Mouse (Mus musculus): ENCODE measurements around the gene Slc27a1.
A peak's percentile ranks its signal among the peaks of the same experiment; 100 is the strongest.

Slc27a1 gene

DNA sequence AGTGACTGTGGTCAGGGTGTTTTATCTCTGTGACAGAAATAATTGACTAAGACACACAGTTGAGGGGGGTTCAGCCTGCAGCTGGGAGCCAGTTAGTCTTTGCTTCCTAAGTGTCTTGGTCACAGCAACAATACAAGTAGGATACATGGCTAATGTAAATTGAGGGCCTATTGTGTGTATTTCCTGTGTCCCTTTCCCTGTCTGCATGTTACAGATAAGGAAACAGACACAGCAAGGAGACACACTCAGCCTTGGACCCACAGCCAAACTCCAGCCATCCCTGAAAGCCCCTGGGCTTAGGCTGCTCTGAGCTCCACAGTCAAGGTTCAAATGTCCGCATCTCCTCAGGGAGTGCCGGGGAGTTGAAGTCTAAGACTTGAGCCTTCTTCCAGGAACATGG is 14.0 kb upstream of the Slc27a1 start:
- no peak for DNase-seq (ENCODE audit: low read depth, low spot score)

DNA sequence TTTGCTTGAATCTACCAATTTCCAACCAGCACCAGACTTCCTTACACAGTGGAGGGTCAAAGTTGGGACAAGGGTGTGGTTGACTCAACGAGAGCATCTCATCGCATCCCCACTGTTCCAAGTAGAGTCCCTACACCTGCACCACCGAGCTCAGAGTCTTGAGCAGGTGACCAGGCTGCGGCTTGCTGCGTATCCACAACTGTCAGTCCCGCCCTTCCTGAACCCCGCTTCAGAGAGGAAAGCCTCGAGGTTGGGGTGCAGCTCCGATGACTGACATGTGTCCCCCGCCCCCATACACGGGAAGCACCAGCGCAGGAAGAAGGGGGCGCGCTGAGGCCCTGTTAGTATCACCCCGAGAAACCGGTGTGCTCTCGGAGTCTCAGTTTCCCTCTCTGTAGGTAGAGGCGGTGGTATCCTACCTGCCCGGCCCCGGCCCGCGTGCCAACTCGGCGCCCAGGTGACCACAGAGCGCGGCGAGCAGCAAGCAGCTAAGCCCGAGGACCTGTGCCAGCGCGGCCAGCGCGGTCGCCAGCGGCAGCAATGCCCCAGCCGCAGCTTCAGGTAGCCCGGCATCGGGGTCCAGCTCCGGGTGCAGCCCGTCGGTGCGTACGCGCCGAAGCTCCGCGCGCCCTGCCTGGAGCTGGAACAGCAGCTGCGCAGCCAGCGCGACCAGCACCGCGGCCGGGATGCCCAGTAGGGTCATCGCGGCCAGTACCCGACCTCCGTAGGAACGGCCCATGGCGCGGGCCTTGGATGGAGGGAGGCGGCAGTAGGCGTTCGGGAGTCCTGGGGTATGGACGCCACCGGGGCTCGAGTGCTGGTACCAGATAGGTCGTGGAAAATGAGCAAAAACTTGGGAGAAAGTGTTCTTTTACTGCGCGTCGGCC is 10.4 kb upstream of the Slc27a1 start, which contains the start of gene Tmem221:
Tmem221 (minus strand) TSS at position 801 of the 887 bp plus-strand sequence.
- no peak for DNase-seq (ENCODE audit: low read depth, low spot score)

DNA sequence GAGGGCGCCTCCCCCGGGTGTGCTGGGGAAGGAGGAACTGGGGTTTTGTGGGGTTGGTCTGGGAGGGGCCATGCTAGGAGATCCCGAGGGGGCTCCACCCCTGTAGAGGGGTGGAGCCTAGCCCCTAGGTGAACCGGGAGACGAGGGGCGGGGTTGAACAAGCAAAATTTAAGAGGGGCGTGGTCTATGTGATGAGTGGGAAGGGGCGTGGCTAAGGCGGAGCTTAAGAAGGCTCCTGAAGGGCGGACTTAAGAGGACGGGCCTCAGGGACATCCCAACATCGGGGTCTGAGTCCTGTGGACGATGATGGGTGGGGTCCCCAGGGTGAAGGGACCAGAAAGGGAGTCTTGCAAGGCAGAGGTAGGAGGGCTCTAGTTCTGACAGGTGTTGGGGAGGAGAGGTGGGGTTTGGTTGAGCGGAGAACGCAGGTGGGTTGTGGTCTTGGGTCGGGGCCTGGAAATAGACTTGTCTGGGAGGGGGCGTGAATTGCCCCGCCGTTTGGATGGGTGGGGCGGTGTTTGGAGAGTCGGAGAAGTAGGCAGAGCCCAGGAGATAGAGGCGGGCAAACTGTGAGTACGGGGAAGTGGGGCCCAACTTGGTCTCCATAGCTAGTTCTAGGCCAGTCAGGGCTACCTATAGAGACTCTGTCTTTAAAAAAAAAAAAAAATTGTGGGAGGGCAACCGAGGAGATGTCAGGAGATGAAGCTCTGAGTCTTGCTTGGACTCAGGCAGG is 9.6 kb upstream of the Slc27a1 start:
- DNase-seq (ENCODE audit: low read depth, low spot score): peak; percentile 52

DNA sequence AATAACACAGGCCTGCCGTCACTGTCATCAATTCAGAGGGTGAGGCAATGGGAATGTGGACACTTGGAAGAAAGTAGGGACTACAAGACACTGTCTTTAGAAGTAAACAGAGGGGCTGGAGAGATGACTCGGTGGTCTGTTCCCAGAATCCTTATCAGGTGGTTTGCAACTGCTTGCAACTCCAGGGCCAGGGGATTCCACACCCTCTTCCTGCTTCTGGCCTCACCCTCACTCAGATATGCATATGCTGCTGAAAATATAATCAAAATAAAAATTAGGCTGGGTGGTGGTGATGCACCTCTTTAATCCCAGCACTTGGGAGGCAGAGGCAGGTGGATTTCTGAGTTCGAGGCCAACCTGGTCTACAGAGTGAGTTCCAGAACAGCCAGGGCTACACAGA is 8.6 kb upstream of the Slc27a1 start:
- no peak for DNase-seq (ENCODE audit: low read depth, low spot score)

DNA sequence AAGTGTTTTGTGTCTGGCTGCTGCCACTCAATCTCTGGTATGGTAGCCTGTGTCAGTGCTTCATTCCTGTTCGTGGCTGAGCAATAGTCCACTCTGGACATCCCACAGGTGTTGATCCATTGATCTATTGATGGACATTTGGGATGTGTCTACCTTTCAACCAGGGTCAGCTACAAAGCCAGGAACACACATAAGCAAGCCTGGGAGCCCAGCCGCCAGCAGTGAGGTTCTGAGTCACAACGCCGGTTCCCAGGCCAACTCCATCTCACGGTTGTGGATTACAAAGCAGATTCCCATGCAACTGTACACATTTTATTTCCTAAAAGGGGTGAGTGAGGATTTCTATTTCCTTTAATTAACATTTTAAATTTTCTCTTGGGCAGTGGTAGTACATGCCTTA is 7.9 kb upstream of the Slc27a1 start:
- DNase-seq (ENCODE audit: low read depth, low spot score): no peak

DNA sequence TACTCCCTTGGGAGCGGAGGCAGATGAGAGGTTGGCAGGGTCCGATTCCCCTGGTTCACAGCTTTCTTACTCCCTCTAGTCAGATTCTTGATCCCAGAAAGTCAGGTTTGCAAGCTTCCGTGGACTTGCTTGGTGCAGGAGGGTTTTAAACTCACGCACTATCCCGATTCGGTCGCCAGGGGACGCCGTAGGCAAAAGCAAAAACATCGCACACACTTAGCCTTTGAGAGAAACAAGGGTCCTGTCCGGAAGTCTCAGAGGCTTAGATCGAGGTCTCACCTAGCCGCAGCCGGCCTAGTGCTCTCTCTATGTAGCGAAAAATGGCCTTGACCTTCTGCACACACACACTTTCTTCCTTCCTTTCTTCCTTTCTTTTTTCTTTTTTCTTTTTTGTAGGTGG is 7.3 kb upstream of the Slc27a1 start:
- peak; percentile 92 for DNase-seq (ENCODE audit: low read depth, low spot score)

DNA sequence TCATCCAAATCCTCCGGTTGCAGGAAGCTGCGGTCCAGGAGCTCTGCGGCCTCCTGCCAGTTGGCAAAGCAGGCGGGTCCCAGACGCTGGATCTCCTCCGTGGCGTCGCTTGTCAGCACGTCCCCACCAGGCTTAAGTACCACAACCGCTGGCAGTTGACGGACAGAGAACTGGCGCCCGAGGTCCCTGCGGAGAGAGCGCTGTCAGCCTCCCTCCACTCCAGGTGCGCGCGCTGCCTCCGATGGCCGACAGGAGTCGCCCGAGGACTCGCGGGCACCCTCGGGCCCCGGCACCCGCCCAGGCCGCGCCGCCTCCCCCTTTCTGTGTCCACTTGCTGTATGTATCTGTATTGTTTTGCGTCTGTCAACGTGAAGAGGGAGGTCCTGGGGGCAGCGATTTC is 5.9 kb upstream of the Slc27a1 start:
- DNase-seq (ENCODE audit: low read depth, low spot score): peak; percentile 63

DNA sequence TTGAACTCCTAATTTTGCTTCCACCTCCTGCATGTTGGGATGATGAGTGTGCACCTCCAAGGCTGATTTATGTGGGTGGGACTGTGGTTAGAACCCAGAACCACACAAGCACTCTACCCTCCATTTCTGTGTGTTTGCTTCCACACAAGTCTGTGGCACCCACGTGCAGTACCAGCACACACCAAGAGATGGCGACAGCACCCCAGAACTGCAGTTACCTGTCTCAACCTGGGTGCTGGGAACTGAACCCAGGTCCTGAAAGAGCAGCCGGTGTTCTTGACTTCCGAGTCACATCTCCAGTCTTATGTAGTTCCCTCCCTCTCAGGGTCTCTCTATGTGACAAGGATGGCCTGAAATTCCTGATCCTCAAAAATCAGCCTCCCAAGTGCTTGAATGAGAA is 4.7 kb upstream of the Slc27a1 start:
- DNase-seq (ENCODE audit: low read depth, low spot score): no peak

DNA sequence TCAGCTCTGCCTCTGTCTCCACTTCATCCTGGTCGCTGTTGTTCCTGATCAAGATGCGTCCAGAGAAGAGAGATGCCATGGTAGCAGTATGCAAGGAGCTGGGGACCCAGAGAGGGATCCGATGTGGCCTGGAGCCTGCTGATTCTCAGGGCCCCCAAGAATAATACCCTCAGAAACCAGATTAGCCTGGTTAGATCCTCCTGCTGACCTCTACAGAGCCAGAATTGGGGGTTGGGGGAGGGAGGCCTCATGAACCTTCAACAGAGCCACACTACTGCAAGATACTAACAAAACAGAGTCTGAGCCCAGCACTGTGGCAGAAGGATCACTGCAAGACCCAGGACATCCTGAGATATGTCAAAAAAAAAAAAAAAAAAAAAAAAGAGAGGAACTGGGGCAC is 2.2 kb upstream of the Slc27a1 start, which contains the start of gene Nxnl1:
Nxnl1 (minus strand) TSS at position 101 of the 400 bp plus-strand sequence.
- no peak for DNase-seq (ENCODE audit: low read depth, low spot score)

DNA sequence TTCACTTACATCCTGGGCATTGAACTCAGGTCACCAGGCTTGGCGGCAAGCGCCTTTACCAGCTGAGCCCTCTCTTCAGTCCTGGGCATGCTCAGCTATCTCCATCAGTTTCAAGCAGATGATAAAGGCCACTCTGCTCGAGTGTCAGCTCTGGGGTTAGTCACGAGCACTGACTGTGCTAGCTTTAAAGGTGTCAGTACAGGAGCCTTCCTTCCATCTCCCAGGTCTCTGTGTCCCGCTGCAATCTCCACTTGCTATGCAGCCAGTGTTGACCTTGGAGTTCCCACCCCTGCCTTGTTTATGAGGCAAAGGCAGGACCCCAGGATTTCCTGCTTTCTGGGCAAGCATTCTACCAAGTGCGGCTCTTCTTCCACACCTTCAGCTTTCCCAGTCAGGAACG is 1.1 kb upstream of the Slc27a1 start:
- DNase-seq (ENCODE audit: low read depth, low spot score): no peak

DNA sequence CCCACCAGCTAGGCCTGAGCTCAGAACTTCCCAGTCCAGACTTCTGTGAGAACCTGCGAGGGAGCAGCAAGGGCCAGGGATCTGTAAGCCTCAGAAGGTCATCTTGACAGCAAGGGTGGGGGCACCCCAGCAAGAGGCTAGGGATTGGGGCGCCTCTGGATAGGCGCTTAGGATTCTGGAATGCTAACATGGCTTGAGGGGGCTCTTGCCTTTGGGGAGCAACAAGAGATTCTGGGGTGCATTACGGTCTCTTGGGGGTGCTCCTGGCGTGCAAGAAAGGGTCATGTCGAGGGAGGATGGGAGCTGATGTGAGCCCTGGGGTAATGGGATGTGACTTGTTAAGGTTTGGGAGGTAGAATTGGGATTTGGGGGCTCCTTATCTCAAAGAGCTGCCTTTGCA is 259 bp downstream of the Slc27a1 start:
- no peak for DNase-seq (ENCODE audit: low read depth, low spot score)

DNA sequence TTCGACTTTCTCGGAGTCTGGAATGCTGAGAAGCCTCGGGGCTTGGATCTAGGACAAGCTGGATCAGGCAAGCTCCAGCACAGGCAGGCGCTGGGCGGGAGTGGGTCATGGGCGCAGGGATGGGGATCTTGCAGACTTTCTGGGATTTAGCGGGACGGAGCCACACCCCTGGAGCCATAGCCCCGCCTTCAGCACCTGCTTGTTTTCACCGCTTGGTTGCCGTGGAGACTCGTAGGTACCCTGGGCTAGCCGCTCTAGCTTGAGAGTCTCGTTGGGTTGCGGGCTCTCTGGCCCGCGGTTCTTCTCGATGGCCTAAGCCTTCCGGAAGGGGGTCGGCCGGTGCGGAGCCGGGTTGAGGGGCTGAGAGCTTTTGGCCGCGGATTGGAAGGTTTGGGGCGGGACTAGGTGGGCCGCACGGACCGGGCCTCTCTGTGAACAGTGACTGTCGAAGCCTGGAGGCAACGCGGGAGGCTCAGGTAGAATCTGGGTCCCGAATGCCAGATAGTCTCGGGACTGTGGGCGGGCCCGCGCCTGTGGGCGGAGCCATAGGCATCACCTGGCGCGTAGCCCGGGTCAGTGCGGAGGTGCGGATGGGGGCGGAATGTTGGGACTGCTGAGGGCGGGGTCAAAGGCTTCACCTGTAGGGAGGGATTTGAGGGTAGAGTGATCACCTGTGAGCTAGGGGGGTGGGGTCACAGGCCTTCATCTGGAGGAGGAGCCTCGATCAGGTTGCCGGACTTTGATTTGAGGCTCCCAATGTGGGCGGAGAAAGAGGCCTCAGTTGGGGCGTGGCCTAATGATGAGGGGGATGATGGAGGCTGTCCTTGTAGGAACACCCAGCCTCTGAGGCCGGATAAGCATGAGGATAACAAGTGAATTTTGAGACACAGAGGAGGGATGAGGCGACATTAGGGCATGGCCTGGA is 946 bp downstream of the Slc27a1 start:
- peak; percentile 98 for DNase-seq (ENCODE audit: low read depth, low spot score)

DNA sequence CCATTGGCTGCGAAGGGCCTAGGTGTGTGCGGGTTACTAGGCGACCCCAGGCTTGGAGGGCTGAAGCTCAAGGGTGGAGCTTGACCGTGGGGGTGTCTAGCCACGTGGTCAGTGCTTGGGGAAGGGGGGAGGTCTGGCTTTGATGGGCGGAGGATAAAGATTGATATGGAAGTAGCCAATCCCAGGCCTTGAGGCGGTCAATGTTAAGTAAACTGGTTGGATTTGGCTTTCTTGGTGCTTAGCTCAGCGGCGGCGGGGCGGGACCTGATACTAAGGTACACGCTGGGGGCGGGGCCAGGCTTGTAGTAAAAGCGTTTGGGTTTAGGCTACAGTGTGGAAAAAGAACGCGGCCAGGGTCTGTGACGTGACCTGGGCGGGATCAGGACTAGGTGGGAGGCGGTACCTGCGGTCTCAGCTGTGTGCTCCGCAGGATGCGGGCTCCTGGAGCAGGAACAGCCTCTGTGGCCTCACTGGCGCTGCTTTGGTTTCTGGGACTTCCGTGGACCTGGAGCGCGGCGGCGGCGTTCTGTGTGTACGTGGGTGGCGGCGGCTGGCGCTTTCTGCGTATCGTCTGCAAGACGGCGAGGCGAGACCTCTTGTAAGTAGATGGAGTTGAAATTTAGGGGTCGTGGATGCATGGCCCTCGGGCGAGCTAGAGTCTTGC is 1.7 kb downstream of the Slc27a1 start:
- peak; percentile 99 for DNase-seq (ENCODE audit: low read depth, low spot score)

DNA sequence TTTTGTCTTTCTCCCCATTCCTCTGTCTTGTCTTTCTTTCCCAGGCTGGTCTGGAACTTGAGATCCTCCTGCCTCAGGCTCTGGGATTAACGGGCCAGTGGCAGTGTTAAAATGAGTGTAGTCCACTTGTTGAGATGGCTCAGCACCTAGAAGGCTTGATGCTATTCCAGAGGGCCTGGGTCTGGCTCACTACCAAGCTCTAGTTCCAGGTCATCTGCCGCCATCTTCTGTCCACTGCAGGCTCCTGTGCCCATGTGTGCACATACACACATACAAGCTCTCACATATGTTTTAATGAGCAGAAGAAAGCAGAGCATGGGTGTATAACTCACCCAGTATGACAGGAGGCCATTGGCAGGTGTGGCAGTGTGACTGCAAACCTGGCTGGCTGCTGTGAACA is 3.4 kb downstream of the Slc27a1 start:
- DNase-seq (ENCODE audit: low read depth, low spot score): peak; percentile 48

DNA sequence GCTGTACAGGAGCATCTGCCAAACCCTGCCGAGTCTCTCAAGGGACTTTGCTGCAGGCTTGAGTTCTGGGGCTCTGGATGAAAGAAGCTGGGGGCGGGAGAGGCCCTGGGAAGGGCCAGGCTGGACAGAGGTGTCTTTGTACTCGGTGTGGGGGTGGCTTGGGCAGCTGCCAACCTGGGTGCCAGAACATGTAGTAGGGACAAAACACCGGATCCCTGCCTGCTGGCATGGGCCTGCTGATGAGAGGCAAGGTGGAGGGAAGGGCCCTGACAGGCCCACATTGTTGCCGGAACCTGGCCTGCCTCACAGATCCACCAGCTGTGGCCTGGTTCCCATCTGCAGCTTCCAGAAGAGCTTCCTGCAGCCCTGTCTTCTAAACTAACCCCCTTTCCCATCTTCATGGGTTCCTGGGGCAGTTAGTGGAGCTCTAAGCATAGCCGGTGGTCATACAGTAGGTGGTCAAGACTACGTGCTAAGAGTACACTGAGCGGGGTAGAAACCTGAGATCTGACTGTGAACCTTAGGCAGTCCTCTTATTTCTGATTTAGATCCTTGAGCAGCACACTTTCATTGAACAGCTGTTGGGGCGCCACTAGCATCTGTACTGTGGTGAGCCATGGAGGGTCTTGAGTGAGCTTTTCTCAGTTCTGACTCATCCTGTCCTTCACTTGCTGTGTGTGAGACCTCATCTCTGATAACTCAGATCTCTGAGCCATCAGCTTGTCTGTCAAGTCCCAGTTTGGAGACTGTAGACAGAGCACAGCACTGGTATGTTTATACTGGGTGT is 4.4 kb downstream of the Slc27a1 start:
- DNase-seq (ENCODE audit: low read depth, low spot score): peak; percentile 90

DNA sequence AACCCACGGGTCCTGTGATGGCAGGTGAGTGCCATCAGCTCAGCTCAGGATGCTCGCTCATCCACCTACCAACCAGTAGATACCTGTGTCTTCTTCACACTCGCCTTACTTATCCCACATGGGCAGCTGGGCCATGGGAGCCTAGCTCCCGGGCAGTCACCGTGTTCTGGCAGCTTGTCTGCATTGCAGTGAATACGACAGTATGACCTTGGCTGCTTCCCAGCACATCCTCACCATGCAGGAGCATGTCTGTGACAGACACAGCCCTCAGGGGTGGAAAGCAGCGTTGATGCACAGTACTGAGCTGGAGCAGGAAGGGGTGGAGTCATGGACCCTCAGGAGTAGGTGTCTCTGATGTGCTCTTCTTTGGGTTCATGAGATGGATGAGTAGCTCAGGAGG is 5.7 kb downstream of the Slc27a1 start:
- no peak for DNase-seq (ENCODE audit: low read depth, low spot score)

DNA sequence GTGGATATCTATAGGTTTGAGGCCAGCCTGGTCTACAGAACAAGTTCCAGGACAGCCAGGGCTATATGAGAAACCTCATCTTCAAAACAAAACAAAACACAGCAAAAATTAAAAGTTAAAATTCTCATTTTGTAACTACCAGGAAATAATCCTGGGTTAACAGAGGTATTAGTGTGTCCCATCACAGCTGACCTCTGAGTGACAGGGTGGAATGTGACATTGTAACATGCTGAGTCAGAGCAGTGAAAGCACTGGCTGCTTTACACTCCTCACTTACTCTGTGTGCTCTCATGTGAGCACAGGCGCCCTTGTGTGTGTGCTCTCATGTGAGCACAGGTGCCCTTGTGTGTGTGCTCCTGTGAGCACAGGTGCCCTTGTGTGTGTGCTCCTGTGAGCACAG is 6.3 kb downstream of the Slc27a1 start:
- no peak for DNase-seq (ENCODE audit: low read depth, low spot score)

DNA sequence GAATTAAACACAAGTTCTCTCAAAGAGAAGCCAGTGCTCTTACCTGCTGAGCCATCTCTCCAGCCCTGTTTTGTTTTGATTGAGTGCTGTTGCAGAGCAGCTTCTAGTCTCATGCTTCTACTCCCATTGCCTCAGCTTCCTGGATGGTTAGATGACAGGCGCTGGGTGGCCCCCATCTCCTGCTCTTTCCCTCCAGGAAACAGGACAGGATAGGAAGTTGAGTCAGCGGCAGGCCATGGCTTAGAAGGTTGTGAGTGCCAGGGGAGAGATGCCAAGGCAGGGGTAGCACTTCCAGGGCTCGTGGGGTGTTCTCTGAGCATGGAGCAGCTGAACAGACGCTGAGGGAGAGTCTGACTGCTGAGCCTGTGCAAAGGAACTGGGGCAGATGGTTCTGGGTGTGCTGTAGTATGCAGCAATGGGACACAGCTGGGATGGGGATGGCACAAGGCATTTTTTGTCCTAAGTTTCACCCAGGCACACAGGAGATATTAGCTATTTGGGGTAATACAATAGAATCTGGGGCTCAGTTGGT is 9.2 kb downstream of the Slc27a1 start:
- no peak for DNase-seq (ENCODE audit: low read depth, low spot score)

DNA sequence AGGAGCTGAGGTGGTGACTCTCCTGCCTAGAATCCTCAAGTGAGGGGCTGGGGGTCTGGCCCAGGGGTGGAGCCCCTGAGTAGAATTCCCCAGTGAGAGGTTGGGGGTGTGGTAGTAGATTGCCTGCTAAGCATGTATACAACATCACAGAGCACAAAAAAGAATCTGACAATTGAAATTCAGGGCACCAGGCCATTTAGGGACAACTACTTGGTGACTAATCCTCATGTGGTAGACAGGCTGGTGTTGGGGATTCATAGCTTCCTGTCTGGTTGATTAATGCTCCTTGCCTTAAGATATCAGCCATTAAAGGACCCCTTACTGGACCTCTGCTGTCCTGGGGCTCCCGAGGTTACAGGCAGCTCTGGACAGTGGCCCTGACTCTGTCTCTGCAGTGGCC is 10.3 kb downstream of the Slc27a1 start:
- DNase-seq (ENCODE audit: low read depth, low spot score): peak; percentile 52

DNA sequence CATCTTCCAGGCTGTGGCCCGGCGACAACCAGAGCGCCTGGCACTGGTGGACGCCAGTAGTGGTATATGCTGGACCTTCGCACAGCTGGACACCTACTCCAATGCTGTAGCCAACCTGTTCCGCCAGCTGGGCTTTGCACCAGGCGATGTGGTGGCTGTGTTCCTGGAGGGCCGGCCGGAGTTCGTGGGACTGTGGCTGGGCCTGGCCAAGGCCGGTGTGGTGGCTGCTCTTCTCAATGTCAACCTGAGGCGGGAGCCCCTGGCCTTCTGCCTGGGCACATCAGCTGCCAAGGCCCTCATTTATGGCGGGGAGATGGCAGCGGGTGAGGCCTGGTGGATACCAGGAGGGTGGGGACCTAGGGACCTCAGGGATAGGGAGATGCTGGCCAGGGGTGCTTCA is 10.8 kb downstream of the Slc27a1 start:
- DNase-seq (ENCODE audit: low read depth, low spot score): no peak
